Mouse (Mus musculus) ES-E14 (cell line): Measurements from ENCODE around the gene Lmcd1. TPM values are rescaled to one million over a fixed set of nuclear protein-coding genes. Genes with fewer than 3 reads are reported as not detected.
A peak's percentile ranks its signal among the peaks of the same experiment; 100 is the strongest.

Experiments
- DNase-seq: peaks from one replicate; pipeline ENCODE4 v3.0.0-alpha.2; 2013; ENCODE audit warnings: low read depth, low spot score
- H3K27ac ChIP-seq: 2 replicates; pipeline ENCODE4 v1.5.1; 2012; ENCODE audit warnings: low read depth, mild to moderate bottlenecking, low read length, moderate library complexity, mixed read lengths; ENCODE audit not compliant: poor library complexity, insufficient read depth, severe bottlenecking
- H3K36me3 ChIP-seq: 2 replicates; pipeline ENCODE4 v1.6.1; 2012; ENCODE audit warnings: mild to moderate bottlenecking, low read length, moderate library complexity, mixed read lengths; ENCODE audit not compliant: control insufficient read depth, poor library complexity, insufficient read depth, severe bottlenecking
- H3K4me1 ChIP-seq, 2 experiments: fragments of 150-350 bp in 1 of 2; sonication (generic) in 1 of 2; 2 replicates each; pipeline ENCODE4 v1.6.1; 2012; ENCODE audit warnings: low read length in 2 of 2, mild to moderate bottlenecking in 1 of 2, mixed read lengths in 1 of 2; ENCODE audit not compliant: control insufficient read depth in 2 of 2, insufficient read depth in 2 of 2, poor library complexity in 1 of 2
- H3K4me3 ChIP-seq, 2 experiments: fragments of 150-350 bp in 1 of 2; sonication (generic) in 1 of 2; 2 replicates each; pipeline ENCODE4 v1.5.1; 2012; ENCODE audit warnings: low read length in 2 of 2, low read depth in 1 of 2, mild to moderate bottlenecking in 1 of 2, mixed read lengths in 1 of 2; ENCODE audit not compliant: insufficient read depth in 1 of 2, poor library complexity in 1 of 2, severe bottlenecking in 1 of 2
- H3K9ac ChIP-seq: 2 replicates; pipeline ENCODE4 v1.6.1; 2012; ENCODE audit warnings: low read depth, mild to moderate bottlenecking, low read length, mixed read lengths; ENCODE audit not compliant: poor library complexity, insufficient read depth, severe bottlenecking
- H3K9me3 ChIP-seq: fragments of 150-350 bp; sonication (generic); 2 replicates; pipeline ENCODE4 v1.6.1; 2012; ENCODE audit warnings: low read depth, mild to moderate bottlenecking, low read length; ENCODE audit not compliant: control insufficient read depth, insufficient read depth
- CHD2 ChIP-seq: IDR thresholded peaks from 2 replicates; pipeline ENCODE4 v1.6.1; 2014; ENCODE audit warnings: mild to moderate bottlenecking, low read depth, low read length, inconsistent platforms
- HCFC1 ChIP-seq: IDR thresholded peaks from 2 replicates; pipeline ENCODE4 v1.6.1; 2012; ENCODE audit warnings: low read length, inconsistent platforms, borderline replicate concordance; ENCODE audit not compliant: insufficient read depth
- MAFK ChIP-seq: IDR thresholded peaks from 2 replicates; pipeline ENCODE4 v1.6.1; 2014; ENCODE audit warnings: mild to moderate bottlenecking, low read depth, low read length, inconsistent platforms; ENCODE audit not compliant: insufficient read depth
- ZC3H11A ChIP-seq: IDR thresholded peaks from 2 replicates; pipeline ENCODE4 v1.6.1; 2012; ENCODE audit warnings: low read depth, mild to moderate bottlenecking, inconsistent platforms, low read length, borderline replicate concordance
- ZNF384 ChIP-seq: IDR thresholded peaks from 2 replicates; pipeline ENCODE4 v1.6.1; 2012; ENCODE audit warnings: low read depth, low read length, inconsistent platforms
- in situ Hi-C, 2 experiments: fragments of 600-800 bp; cut with MboI; formaldehyde crosslinking; loops; one replicate each; pipeline ENCODE4 v1.15.1; 2025; ENCODE audit warnings: low sequenced_read_pairs in 2 of 2, inconsistent platforms in 1 of 2; ENCODE audit not compliant: unreplicated experiment in 2 of 2
- total RNA-seq: library from RNA; depleted of rRNA; stranded (reverse); fragments of 300-350 nt; gene quantifications from 2 replicates; pipeline ENCODE4 v1.2.3, GENCODE M21; 2012

Lmcd1 gene
- total RNA-seq, 1 experiment = 0.18 TPM

- Histone ChIP-seq H3K9ac (no peak overlapping the region), H3K4me3 (no peak overlapping the region), H3K36me3 (no peaks in the 10 kb centered on the region), H3K4me1 (no peaks in the 10 kb centered on the region), H3K27ac (no peak overlapping the region), H3K9me3 (no peaks in the 10 kb centered on the region)
- in situ Hi-C loops = loop anchor here in 1 of 2 experiments (10.0 to 25.0 kb wide), 2 partner anchors 228 to 1300 kb away; no protein-coding TSS in a partner anchor
- DNase-seq = peak; percentile 52
- TF ChIP-seq ZC3H11A (peak; percentile 92), MAFK (no peak)
Observed at GRCm38 (mm10) chr6:112362349-112362958, 88.9 kb downstream of the Lmcd1 start.

- Histone ChIP-seq H3K9me3 (no peaks in the 10 kb centered on the region), H3K4me1 (no peaks in the 10 kb centered on the region), H3K4me3 (peak overlapping the region; percentile 46 to 69; a peak in 3 of 4 replicates), H3K36me3 (no peaks in the 10 kb centered on the region), H3K27ac (no peak overlapping the region), H3K9ac (peak overlapping the region; percentile 27; the same call in 1 of the 2 replicates)
- DNase-seq = peak; percentile 60
- in situ Hi-C loops = loop anchor here in 1 of 2 experiments (10.0 to 25.0 kb wide), 2 partner anchors 230 to 1302 kb away; no protein-coding TSS in a partner anchor
- TF ChIP-seq ZC3H11A (0 out of 2 replicates have a peak, but pooled peaks have one; percentile 15), ZNF384 (no peak), MAFK (no peak)
Observed at GRCm38 (mm10) chr6:112364581-112364980, 91.0 kb downstream of the Lmcd1 start.

- Histone ChIP-seq H3K36me3 (no peaks in the 10 kb centered on the region), H3K9me3 (no peaks in the 10 kb centered on the region), H3K9ac (peak overlapping the region; percentile 27; the same call in 1 of the 2 replicates), H3K4me1 (no peaks in the 10 kb centered on the region), H3K4me3 (peak overlapping the region; percentile 46 to 69), H3K27ac (no peak overlapping the region)
- TF ChIP-seq ZNF384 (no peak), CHD2 (peak; percentile 58; the same call in 1 of the 2 replicates), HCFC1 (no peak), MAFK (no peak), ZC3H11A (no peak)
- in situ Hi-C loops = loop anchor here in 1 of 2 experiments (10.0 to 25.0 kb wide), 2 partner anchors 230 to 1303 kb away; no protein-coding TSS in a partner anchor
- no peak for DNase-seq
Observed at GRCm38 (mm10) chr6:112365294-112365693, 91.7 kb downstream of the Lmcd1 start.

- Histone ChIP-seq H3K4me1 (peaks cover 0 to 6% of the 10 kb centered on the region in 2 experiments; a peak in 1 of 4 replicates), H3K9ac (no peak overlapping the region), H3K27ac (no peak overlapping the region), H3K9me3 (no peaks in the 10 kb centered on the region), H3K36me3 (no peaks in the 10 kb centered on the region), H3K4me3 (no peak overlapping the region)
- DNase-seq = peak; percentile 34
- 0 out of 2 replicates have a peak, but pooled peaks have one; percentile 19 for TF ChIP-seq ZC3H11A
- no peak for TF ChIP-seq ZNF384
- in situ Hi-C loops = loop anchor here (10.0 to 25.0 kb wide), 2 partner anchors 159 to 1312 kb away; no protein-coding TSS in a partner anchor
Observed at GRCm38 (mm10) chr6:112373886-112374585, 100.5 kb downstream of the Lmcd1 start.
